Mouse (Mus musculus) megakaryocyte, embryonic 14.5 days (primary cell): ENCODE data around the gene Sgk2. TPM values are rescaled to one million over a fixed set of nuclear protein-coding genes. Genes with fewer than 3 reads are reported as not detected.

Experiments used
- H3K27me3 ChIP-seq: replicated peaks from 2 replicates; pipeline ENCODE3; 2012; ENCODE audit warnings: inconsistent platforms
- H3K36me3 ChIP-seq: replicated peaks from 2 replicates; pipeline ENCODE3; 2012; ENCODE audit warnings: low read length, inconsistent platforms, mixed read lengths
- H3K4me1 ChIP-seq: 2 replicates; pipeline ENCODE4 v1.6.1; 2012; ENCODE audit warnings: inconsistent platforms
- H3K4me3 ChIP-seq: replicated peaks from 2 replicates; pipeline ENCODE3; 2012; ENCODE audit warnings: moderate library complexity, mild to moderate bottlenecking, inconsistent platforms
- H3K9me3 ChIP-seq: 2 replicates; pipeline ENCODE4 v1.6.1; 2012; ENCODE audit warnings: inconsistent platforms
- FLI1 ChIP-seq: IDR thresholded peaks from 2 replicates; pipeline ENCODE4 v1.6.1; 2012; ENCODE audit warnings: low read length, inconsistent platforms, mixed read lengths
- GATA1 ChIP-seq: IDR thresholded peaks from 3 replicates; pipeline ENCODE4 v1.6.1; 2012; ENCODE audit warnings: mixed read lengths, low read length, inconsistent platforms, borderline replicate concordance
- polyA plus RNA-seq: library from polyadenylated mRNA; stranded (reverse); fragments of >175 nt; gene quantifications from 2 replicates; pipeline ENCODE4 v1.2.3, GENCODE M21; 2012; ENCODE audit warnings: low replicate concordance; ENCODE audit not compliant: insufficient read depth

Gene Sgk2
- polyA plus RNA-seq, 1 experiment, result not detected

DNA sequence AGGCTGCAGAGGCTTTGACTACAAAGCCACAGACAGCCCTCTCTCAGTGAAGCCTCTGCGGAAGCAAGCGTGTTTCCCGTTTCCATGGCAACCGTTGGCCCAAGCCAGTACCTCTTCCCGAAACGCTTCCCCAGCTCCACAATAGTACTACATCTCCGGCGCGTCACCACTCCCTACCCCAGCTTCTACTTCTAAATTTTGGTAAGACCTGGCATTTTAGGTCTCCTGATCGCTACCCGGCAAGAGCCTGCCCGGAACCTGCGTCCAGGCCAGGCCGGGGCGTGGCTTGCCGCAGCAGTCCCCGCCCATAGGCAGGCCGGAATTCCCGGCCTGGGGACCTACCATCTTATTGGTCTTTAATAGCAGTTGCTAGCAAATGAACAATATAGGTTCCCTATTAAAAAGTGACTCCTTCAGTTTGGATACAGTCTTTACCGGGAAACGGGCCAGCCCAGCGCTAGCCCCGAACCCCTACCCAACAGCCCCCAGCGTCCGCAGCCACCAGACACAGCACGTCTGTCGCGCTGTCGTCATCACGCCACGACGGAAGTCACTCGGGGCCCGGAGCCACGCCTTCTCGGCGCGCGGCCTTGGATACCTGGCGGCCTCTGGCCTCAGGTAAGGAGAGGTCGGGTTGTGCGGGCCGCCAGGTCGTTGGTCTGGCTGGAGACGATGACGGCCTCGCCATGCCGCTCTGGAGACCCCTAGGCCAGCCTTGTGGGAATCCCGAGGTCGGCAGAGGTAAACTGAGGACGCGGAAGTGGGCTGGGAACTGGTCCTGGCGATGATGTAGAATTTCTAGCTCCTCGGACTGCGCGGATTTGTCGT, 30.0 kb downstream of the Sgk2 start, which contains the start of gene Ift52:
TSS of gene Ift52 (plus strand) at position 439 of the 828 bp plus-strand sequence.
- Histone ChIP-seq H3K36me3 (peaks cover 10% of the 10 kb centered on the region), H3K4me1 (peaks cover 27% of the 10 kb centered on the region), H3K4me3 (peak within 1 kb of the TSS; percentile 97), H3K27me3 (peaks cover 12% of the 10 kb centered on the region), H3K9me3 (no peaks in the 10 kb centered on the region)
- TF ChIP-seq GATA1, result no peak
- TF ChIP-seq FLI1, result no peak

DNA sequence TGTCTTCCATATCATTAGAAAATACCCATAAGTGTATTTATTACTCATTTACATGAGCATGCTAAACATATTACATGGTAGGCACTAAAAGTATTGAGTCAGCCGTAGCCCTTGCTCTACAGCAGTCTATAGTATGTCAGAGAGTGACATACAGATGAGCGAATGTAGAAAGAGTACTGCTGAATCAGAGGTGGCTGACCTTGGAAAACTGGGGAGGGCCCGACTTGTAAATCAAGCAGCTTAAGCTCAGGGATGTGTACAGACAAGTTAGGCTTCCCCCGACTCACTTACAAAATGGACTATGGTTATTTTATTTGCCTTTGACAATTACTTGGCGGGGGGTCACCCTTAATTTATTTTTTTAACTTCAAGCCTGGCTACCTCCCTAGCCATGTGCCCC, 44.2 kb downstream of the Sgk2 start:
- Histone ChIP-seq H3K36me3 (peaks cover 100% of the 10 kb centered on the region), H3K9me3 (no peaks in the 10 kb centered on the region)
- TF ChIP-seq FLI1, result no peak

DNA sequence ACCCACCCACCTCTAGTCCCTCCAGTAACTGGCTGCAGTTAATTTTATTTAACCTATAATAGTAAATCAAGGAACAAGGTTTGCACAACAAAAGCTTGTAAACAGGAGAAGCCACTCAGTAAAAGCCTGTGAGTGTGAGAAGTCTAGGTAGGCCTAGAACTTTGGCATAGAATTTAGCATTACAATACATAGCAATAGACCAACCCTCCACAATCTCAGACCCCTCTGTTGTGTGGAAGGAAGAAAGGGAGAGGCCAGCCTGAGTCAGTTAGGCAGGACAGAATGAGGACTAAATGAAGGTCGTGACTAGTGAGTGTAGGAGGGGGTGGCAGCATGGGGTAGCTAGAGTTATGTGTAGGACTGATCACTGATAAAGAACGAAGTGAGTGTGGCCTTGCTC, 44.6 kb downstream of the Sgk2 start:
- Histone ChIP-seq H3K4me1 (no peaks in the 10 kb centered on the region), H3K4me3 (no peak overlapping the region), H3K9me3 (no peaks in the 10 kb centered on the region), H3K36me3 (peaks cover 100% of the 10 kb centered on the region), H3K27me3 (no peaks in the 10 kb centered on the region)
- TF ChIP-seq GATA1 (no peak), FLI1 (no peak)

More for the DNA sequence above, 44.2 kb downstream of the Sgk2 start:
- Histone ChIP-seq H3K4me3 (no peak overlapping the region), H3K4me1 (no peaks in the 10 kb centered on the region), H3K27me3 (no peaks in the 10 kb centered on the region)

DNA sequence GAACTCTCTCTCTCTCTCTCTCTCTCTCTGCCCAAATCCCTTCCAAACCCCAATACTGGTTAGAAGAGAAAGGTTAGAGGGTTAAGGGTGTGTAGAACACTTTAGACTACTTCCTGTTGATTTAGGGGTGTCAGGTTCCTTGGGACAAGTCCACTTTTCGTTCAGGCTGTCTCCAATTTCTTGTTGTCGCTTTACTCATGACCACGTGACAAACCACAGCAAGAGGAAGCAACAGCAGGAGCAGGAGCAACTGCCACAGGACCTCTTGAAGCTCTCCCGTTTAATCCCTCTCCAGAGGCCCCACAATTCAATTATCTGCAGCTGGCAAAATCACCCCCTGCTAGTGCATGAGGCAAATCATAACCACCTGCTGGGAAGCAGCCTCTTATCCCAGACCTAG, 45.5 kb downstream of the Sgk2 start:
- no peak for TF ChIP-seq GATA1
- TF ChIP-seq FLI1, result no peak
- Histone ChIP-seq H3K27me3 (no peaks in the 10 kb centered on the region), H3K4me3 (no peak overlapping the region), H3K4me1 (no peaks in the 10 kb centered on the region), H3K9me3 (no peaks in the 10 kb centered on the region), H3K36me3 (peaks cover 100% of the 10 kb centered on the region)

DNA sequence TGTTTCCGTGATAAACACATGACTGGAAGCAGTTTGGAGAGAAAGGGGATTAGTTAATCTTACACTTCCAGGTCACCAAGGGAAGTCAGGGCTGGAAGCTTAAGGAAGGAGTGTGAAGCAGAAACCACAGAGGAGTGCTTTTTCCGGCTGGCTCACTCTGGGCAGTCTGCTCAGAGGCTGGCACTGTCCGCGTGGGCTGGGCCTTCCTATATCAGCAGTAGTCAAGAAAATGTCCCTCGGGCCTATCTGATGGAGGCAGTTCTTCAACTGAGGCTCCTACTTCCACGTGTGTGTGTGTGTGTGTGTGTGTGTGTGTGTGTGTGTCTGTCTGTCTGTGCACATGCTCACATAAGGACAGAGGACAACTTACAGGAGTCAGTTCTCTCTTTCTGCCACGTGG, 52.8 kb downstream of the Sgk2 start:
- H3K4me3 ChIP-seq, result no peak overlapping the region
- peaks cover 8% of the 10 kb centered on the region for H3K4me1 ChIP-seq
- TF ChIP-seq FLI1 (no peak), GATA1 (no peak)
- H3K36me3 ChIP-seq, result peaks cover 93% of the 10 kb centered on the region
- no peaks in the 10 kb centered on the region for H3K9me3 ChIP-seq
- no peaks in the 10 kb centered on the region for H3K27me3 ChIP-seq

DNA sequence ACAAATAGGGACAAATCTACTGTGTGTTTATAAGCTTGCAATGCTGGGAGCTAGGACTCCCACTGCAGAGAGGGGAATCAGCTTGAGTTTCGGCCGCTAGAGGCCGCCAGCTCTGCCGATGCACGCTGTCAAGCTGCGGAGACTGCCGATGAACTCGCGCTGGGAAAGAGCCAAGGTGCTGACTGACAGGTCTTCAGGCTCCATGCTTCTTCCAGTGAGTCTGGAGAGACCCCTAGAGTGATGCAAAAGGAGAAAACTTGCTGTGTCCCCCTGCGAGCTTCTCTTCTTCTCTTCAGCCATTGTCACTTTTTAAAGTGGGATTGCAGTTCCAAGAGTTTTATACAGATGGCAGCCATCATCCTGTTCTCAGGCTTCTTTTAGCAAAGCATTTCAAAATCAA, 61.0 kb downstream of the Sgk2 start:
- Histone ChIP-seq H3K9me3 (no peaks in the 10 kb centered on the region), H3K4me3 (peak overlapping the region; percentile 16), H3K27me3 (no peaks in the 10 kb centered on the region), H3K4me1 (peaks cover 15% of the 10 kb centered on the region), H3K36me3 (peaks cover 78% of the 10 kb centered on the region)
- TF ChIP-seq GATA1 (no peak), FLI1 (no peak)

DNA sequence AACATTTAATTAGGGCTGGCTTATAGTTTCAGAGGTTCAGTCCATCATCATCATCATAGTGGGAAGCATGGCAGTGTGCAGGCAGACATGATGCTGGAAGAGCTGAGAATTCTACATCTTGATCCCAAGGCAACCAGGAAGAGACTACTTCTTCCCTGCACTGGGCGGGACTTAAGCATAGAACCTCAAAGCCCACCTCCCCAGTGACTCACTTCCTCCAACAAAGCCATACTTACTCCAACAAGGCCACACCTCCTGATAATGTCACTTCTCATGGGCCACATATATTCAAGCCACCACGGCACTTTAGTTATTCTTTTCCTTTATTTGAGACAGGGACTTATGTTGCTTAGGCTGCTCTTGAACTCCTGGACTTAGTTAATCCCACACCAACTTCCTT, 62.0 kb downstream of the Sgk2 start:
- Histone ChIP-seq H3K4me3 (no peak overlapping the region), H3K36me3 (peaks cover 69% of the 10 kb centered on the region)
- TF ChIP-seq FLI1, result no peak
- no peak for TF ChIP-seq GATA1

DNA sequence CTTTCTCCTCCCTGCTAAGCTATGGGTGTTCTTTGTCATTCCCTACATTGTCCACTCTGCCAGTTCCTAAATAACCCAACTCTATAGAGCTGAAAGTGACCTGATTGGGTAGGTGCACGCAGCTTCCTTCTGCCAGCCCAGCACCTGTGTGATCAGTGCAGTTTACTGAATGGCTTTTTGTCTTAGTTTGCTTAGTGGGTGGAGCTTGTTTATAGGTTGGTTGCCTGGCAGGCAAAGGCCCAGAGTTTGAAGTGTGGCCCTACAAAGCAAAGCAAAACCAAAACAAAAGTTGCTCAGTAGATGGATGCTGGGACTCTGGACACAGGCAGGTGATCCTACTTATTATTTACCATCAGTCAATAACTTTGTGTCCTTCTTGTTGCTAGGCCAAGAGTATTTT, 64.6 kb downstream of the Sgk2 start:
- TF ChIP-seq FLI1, result no peak
- TF ChIP-seq GATA1, result no peak
- H3K9me3 ChIP-seq, result no peaks in the 10 kb centered on the region
- no peak overlapping the region for H3K4me3 ChIP-seq
- no peaks in the 10 kb centered on the region for H3K27me3 ChIP-seq
- peaks cover 45% of the 10 kb centered on the region for H3K36me3 ChIP-seq
- H3K4me1 ChIP-seq, result peaks cover 46% of the 10 kb centered on the region

More for the DNA sequence above, 62.0 kb downstream of the Sgk2 start:
- Histone ChIP-seq H3K27me3 (no peaks in the 10 kb centered on the region), H3K4me1 (peaks cover 20% of the 10 kb centered on the region), H3K9me3 (no peaks in the 10 kb centered on the region)

DNA sequence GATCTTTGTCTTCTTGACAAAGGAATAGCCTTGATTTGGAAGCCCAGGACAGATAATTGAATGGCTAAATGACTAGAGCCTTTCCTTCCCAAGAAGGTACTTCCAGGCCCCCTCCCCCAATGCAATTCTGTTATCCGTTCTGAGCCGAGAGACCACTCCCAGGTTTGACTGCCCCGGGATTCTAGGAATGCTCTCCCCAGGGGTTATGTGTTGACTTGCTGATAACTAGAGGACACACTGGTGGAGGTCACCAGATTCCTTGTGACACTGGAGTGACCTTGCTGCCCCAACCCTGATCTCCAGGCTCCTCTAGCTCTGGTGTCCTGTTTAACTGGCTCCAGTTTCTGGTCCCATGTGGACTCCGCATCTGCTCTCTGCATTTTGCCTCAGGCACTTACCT, 65.0 kb downstream of the Sgk2 start:
- TF ChIP-seq GATA1, result no peak
- Histone ChIP-seq H3K36me3 (peaks cover 41% of the 10 kb centered on the region), H3K4me1 (peaks cover 50% of the 10 kb centered on the region), H3K4me3 (no peak overlapping the region), H3K27me3 (no peaks in the 10 kb centered on the region), H3K9me3 (no peaks in the 10 kb centered on the region)

DNA sequence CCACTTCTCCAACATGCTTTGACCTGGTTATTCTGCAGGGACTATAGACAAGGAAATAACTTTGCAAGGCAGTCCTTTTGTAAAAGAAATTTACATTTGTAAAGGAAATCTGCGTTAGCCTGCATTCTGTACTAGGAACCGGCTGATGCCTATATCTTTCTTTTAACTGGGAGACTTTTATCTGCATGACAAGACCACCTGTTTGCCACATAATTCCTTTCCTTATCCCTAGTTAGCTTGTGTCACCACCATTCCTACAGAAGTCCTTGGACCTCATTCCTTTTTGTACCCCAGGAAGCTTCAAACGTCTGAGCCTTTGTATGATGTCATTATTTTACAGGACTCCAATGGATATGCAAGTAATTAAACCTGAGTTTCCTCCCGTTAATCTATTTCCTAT, 65.7 kb downstream of the Sgk2 start:
- Histone ChIP-seq H3K27me3 (no peaks in the 10 kb centered on the region), H3K4me3 (no peak overlapping the region), H3K4me1 (peaks cover 51% of the 10 kb centered on the region), H3K9me3 (no peaks in the 10 kb centered on the region), H3K36me3 (peaks cover 35% of the 10 kb centered on the region)
- no peak for TF ChIP-seq GATA1
- no peak for TF ChIP-seq FLI1

DNA sequence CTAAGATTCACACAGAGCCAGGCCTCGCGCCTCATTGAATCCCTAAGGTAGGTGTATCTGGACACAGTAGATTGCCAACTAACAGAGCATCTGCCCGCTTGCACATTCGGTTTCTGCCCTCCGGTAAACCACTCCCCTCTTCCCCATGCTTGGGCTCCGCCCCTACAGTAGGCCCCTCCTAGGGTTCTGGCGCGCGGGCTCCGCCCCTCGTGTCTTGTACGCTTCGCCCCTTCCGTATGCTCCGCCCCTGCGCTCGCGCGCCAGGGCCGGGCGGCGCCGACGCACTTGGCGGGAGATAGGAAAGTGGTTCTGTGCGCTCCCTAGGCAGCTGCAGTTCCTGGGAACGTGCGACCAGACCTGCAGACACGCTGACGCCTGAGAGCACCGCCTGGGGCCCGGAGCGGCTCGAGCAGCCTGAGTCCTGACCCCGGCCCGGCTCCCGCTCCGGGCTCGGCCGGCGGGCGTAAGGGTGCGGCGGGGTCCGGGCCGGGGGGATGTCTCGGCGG, 67.3 kb downstream of the Sgk2 start, which contains the start of gene Mybl2:
TSS of gene Mybl2 (plus strand) at position 353 of the 506 bp plus-strand sequence.
- H3K4me1 ChIP-seq, result peaks cover 42% of the 10 kb centered on the region
- TF ChIP-seq FLI1 (peak; percentile 19; the same call in 1 of the 2 replicates), GATA1 (no peak)
- peaks cover 24% of the 10 kb centered on the region for H3K36me3 ChIP-seq

More for the DNA sequence above, 67.3 kb downstream of the Sgk2 start, which contains the start of gene Mybl2:
- Histone ChIP-seq H3K4me3 (peak within 1 kb of the TSS; percentile 95), H3K27me3 (no peaks in the 10 kb centered on the region), H3K9me3 (no peaks in the 10 kb centered on the region)
